Mouse (Mus musculus) kidney, postnatal 0 days (tissue): ENCODE measurements at regions not wholly inside any gene's neighbourhood (a gene's known extent, or its start where the extent isn't known, plus 50 kb on each side); places are given as distances from the start of the nearest gene placed in this dataset.
A peak's percentile ranks its signal among the peaks of the same experiment; 100 is the strongest.

ENCODE experiments used
- ATAC-seq: fragments of 200-750 bp; cut with Nextera tagmentation; replicated peaks from 2 replicates; pipeline ENCODE4 v1.8.0; 2017; ENCODE audit warnings: low read depth, moderate number of reproducible peaks, moderate TSS enrichment, moderate library complexity; ENCODE audit not compliant: low FRiP score
- DNase-seq: peaks from one replicate; pipeline ENCODE4 v3.0.0-alpha.2; 2016; ENCODE audit warnings: low spot score
- H3K27ac ChIP-seq: fragments of 300-500 bp; sonication (generic); 2 replicates; pipeline ENCODE4 v1.5.1; 2014; ENCODE audit warnings: mild to moderate bottlenecking
- H3K27me3 ChIP-seq: fragments of 300-500 bp; sonication (generic); 2 replicates; pipeline ENCODE4 v1.6.1; 2014; ENCODE audit warnings: low read length, mixed read lengths; ENCODE audit not compliant: insufficient read depth
- H3K36me3 ChIP-seq: fragments of 300-500 bp; sonication (generic); 2 replicates; pipeline ENCODE4 v1.6.1; 2014; ENCODE audit warnings: low read length, mixed read lengths; ENCODE audit not compliant: insufficient read depth
- H3K4me1 ChIP-seq: fragments of 300-500 bp; sonication (generic); replicated peaks from 2 replicates; pipeline ENCODE4 v1.6.1; 2014; ENCODE audit warnings: antibody characterized with exemption, low read length, mixed read lengths; ENCODE audit not compliant: insufficient read depth
- H3K4me2 ChIP-seq: fragments of 300-500 bp; sonication (generic); 2 replicates; pipeline ENCODE4 v1.6.1; 2014; ENCODE audit warnings: mild to moderate bottlenecking, low read length, moderate library complexity, mixed read lengths
- H3K4me3 ChIP-seq: fragments of 300-500 bp; sonication (generic); replicated peaks from 2 replicates; pipeline ENCODE4 v1.5.1; 2014; ENCODE audit warnings: low read depth, low read length
- H3K9ac ChIP-seq: fragments of 300-500 bp; sonication (generic); 2 replicates; pipeline ENCODE4 v1.6.1; 2014; ENCODE audit warnings: low read depth, low read length
- H3K9me3 ChIP-seq: fragments of 300-500 bp; sonication (generic); replicated peaks from 2 replicates; pipeline ENCODE4 v1.6.1; 2016; ENCODE audit warnings: low read length, inconsistent platforms, mixed read lengths
- CTCF ChIP-seq: IDR thresholded peaks from 2 replicates; pipeline ENCODE4 v1.5.1; 2016; ENCODE audit warnings: antibody characterized with exemption, low read depth, mild to moderate bottlenecking, moderate library complexity
- WGBS: fragments of 180-500 bp; shearing (Covaris S2); extraction: QIAGEN DNeasy Blood & Tissue Kit; methylation state at CpG from one replicate; pipeline ENCODE4 v1.1.7; 2014; 5-methylcytosine and 5-hydroxymethylcytosine counted together

DNA sequence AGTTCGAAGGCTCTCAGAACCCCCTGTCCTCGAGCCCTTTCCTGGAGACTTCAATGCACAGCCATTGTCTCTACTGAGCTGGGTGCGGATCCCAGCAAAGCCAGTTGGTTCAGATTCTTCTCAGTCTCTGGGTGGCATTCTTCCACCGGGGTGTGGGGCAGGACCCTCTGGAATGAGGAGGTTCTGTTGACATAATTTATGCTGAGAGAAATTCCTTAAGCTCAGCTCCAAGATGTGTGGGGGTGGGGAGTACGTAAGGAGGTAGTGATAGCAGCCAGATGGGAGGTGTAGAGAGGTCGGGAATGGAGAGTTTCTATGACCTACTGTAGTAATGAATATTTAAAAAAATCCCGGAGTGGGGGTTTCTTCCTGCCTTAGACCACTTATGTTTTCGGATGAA, 93.8 kb downstream of the Arl4c start:
- Histone ChIP-seq H3K9me3 (no peaks in the 10 kb centered on the region), H3K36me3 (no peaks in the 10 kb centered on the region), H3K4me3 (no peak overlapping the region), H3K4me2 (no peak overlapping the region), H3K4me1 (no peaks in the 10 kb centered on the region; the same call in 1 of the 2 replicates), H3K27ac (no peak overlapping the region), H3K27me3 (no peaks in the 10 kb centered on the region), H3K9ac (no peak overlapping the region)
- DNase-seq = no peak
- ATAC-seq = 0 out of 2 replicates have a peak, but pooled peaks have one; percentile 43
- 37% methylated on average over 8 of the region's 8 CpGs for WGBS
- no peak for TF ChIP-seq CTCF

DNA sequence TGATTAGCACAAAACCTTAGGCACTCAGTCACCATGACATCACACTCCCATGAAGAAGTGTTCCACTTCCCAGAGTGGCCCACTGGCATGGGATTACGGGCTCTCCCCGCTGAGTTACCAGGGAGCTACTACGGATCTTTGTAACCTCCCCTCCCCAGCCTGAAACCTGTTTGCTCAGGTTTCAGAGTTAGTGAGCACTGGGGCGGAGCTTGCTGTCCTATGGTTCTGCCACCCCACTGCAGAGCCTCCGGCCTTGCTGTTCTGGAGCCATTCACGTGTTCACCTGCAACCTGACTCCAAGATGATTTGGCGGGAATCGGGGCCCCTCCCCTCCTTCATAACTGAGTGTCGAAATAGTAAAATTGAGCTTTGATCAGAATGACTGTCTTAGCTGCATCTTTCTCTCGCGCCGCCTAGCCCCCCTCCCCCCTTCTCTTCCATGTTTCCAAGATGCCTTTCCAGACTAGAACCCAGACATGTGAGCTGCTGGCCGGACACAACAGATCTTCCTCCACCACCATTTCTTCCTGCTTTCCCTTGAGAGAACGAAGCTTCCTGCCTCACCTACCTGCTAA, 95.8 kb upstream of the Glrp1 start:
- Histone ChIP-seq H3K4me3 (no peak overlapping the region), H3K4me2 (no peak overlapping the region), H3K27ac (0 out of 2 replicates have a peak overlapping the region, but pooled peaks have one; percentile 25), H3K9me3 (no peaks in the 10 kb centered on the region), H3K36me3 (no peaks in the 10 kb centered on the region), H3K9ac (no peak overlapping the region), H3K4me1 (no peaks in the 10 kb centered on the region; the same call in 1 of the 2 replicates), H3K27me3 (no peaks in the 10 kb centered on the region)
- WGBS = 38% methylated on average over 14 of the region's 14 CpGs
- ATAC-seq (peak; percentile 71; the same call in 1 of the 2 replicates), DNase-seq (peak; percentile 58)
- no peak for TF ChIP-seq CTCF

DNA sequence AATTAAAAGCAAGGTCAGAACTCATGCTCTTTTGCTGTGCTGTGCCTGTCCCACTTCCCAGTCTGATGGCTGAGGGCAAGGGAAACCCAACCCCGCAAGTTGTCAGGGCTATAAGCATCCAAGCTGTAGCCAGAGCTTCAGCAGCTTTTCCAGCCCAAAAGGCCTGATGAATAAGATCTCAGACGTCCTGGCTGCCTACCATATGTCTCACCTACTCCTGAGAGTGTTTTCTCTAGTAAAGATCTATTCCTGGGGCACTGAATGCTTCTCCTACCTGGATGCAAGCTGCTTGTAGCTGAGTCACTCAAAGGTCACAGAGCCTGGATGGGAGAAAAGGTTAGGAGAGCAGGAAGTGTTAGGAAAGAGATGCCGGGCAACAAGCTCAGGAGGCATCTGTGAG, 92.4 kb upstream of the Glrp1 start:
- no peak overlapping the region for H3K4me3 ChIP-seq
- TF ChIP-seq CTCF = no peak
- no peaks in the 10 kb centered on the region for H3K36me3 ChIP-seq
- no peaks in the 10 kb centered on the region; the same call in 1 of the 2 replicates for H3K4me1 ChIP-seq
- no peak overlapping the region for H3K9ac ChIP-seq
- no peaks in the 10 kb centered on the region for H3K27me3 ChIP-seq
- 57% methylated on average over 3 of the region's 3 CpGs for WGBS
- DNase-seq (no peak), ATAC-seq (no peak)
- H3K27ac ChIP-seq = no peak overlapping the region
- no peaks in the 10 kb centered on the region for H3K9me3 ChIP-seq
- H3K4me2 ChIP-seq = no peak overlapping the region

DNA sequence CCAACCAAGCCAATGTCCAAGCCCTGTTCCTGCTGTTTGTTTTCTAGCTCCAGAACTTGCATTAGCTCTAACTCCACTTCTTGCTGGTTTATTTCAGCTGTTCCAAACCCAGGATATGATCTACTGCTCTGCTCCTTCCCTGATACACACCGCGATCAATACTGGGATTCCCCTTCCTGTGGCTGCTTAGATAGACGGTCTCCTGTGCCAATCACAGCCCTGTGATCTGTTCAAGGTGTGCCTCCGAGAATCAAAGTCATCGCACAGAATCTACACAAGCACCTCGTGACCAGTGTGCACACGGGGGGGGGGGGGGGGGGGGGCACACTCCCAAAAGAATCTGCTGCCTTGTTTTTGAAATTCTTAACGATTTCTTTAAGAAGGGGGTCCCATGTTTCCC, 91.9 kb upstream of the Glrp1 start:
- Histone ChIP-seq H3K4me2 (no peak overlapping the region), H3K27ac (no peak overlapping the region), H3K4me3 (no peak overlapping the region), H3K36me3 (no peaks in the 10 kb centered on the region), H3K9me3 (no peaks in the 10 kb centered on the region), H3K4me1 (no peaks in the 10 kb centered on the region; the same call in 1 of the 2 replicates), H3K27me3 (no peaks in the 10 kb centered on the region), H3K9ac (no peak overlapping the region)
- DNase-seq (no peak), ATAC-seq (no peak)
- 69% methylated on average over 8 of the region's 8 CpGs for WGBS
- no peak for TF ChIP-seq CTCF

DNA sequence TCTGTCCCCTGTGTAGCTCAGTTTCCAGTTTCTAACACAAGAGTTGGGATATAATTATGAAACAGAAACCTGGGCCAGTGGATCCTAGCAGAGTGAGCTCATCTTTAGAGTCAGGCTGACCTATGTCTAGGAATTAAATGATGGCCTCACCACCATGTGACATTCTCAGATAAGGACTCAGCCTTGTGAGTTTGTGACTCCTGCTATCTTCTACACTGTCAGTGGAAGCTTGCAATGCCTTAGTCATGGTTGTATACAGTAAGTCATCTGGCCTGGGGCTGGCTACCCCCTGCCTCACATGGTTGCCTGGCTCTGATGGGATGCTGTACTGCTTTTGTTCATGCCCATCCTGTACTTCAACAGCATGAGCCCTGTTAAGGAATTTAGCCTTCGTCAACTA, 90.3 kb upstream of the Glrp1 start:
- no peaks in the 10 kb centered on the region for H3K27me3 ChIP-seq
- no peaks in the 10 kb centered on the region for H3K9me3 ChIP-seq
- no peak overlapping the region for H3K4me3 ChIP-seq
- no peak overlapping the region for H3K9ac ChIP-seq
- ATAC-seq (no peak), DNase-seq (no peak)
- no peaks in the 10 kb centered on the region for H3K4me1 ChIP-seq
- no peak for TF ChIP-seq CTCF
- no peak overlapping the region for H3K4me2 ChIP-seq
- H3K27ac ChIP-seq = no peak overlapping the region
- 58% methylated on average over 1 of the region's 1 CpGs for WGBS
- H3K36me3 ChIP-seq = no peaks in the 10 kb centered on the region

DNA sequence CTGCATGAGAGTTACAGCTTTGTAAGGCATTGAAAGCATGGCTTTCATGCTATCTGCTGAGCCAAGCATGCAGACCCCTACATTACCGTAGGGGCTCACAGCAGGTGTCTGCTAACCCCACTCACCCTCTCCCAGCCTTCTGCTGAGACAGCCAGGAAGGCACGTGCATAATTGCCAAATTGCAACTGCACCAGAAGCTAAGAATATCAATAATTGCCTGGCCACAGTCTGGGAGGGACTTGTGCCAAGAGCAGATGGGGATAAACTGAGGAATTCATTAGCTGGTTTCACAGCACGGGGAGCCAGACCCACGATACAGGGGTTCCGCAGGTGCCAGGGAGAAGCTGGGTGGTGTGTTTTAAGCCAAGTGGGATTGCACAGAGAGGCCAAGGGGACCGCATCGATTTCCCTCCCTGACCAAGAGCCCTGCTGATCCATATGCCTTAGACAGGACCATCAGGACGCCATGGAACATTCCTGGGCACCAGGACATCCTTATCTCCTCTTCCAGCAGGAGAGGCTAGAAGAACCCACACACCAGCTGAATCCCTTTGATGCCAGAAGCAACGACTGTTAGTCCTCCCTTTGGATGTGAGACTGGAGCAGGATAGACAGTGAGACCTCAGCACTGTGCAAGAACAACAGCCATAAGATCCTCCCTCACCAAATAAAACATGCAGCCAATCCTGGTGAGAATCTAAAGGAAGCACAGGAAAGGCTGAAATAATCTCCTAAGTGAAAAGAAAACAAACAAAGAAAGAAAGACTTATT, 84.8 kb upstream of the Glrp1 start:
- Histone ChIP-seq H3K4me2 (no peak overlapping the region), H3K27ac (no peak overlapping the region), H3K4me1 (peaks cover 4% of the 10 kb centered on the region), H3K9ac (no peak overlapping the region), H3K27me3 (no peaks in the 10 kb centered on the region), H3K4me3 (no peak overlapping the region), H3K9me3 (no peaks in the 10 kb centered on the region), H3K36me3 (no peaks in the 10 kb centered on the region)
- DNase-seq (no peak), ATAC-seq (no peak)
- WGBS = 57% methylated on average over 9 of the region's 9 CpGs
- no peak for TF ChIP-seq CTCF
